Mouse (Mus musculus): ENCODE measurements around the gene Maff. TPM values are rescaled to one million over a fixed set of nuclear protein-coding genes. Genes with fewer than 3 reads are reported as not detected.

Gene Maff
- polyA plus RNA-seq, 1 experiment = 0.55 TPM

DNA sequence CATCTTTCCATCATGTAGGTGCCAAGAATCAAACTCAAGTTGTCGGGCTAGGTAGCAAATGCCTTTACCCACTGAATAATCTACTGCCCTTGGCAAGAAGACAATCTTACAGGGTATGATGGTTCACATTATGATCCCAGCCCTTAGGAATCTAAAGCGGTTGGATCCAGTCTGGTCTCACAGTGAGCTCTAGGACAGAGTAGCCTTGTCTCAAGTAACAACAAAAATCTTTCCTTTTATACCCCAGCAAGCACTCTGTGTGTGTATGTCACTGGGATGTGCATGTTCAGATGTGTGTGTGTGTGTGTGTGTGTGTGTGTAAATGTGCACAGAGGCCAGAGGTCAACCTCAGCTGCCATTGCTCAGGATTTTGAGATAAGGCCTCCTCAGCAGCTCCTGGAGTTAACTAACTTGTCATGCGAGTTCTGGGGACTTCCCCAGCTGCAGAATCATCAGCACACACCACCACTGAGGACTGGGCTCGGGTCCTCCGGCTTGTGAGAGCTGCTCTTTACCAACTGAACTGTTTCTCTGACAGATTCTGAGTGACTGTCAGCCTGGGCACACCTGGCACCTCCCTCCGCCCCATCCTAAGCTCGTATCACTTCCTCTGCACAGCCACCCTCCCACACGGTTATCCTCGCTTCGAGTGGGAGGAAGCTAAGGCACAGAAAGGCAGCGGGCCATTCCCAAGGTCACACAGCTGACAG, 24.0 kb upstream of the Maff start:
- Histone ChIP-seq H3K9me3 (ENCODE audit: control insufficient read depth, low read length) (no peaks in the 10 kb centered on the region), H3K27me3 (ENCODE audit: control insufficient read depth) (no peaks in the 10 kb centered on the region), H3K36me3 (ENCODE audit: control insufficient read depth) (peaks cover 27% of the 10 kb centered on the region), H3K4me3 (replicated peaks) (no peak overlapping the region), H3K4me1 (ENCODE audit: control insufficient read depth) (peaks cover 67% of the 10 kb centered on the region)
- TF ChIP-seq TAL1 (IDR thresholded peaks at IDR 0.05; ENCODE audit: low read length) = no peak
- TF ChIP-seq GATA1 (IDR thresholded peaks at IDR 0.05; ENCODE audit: low read length) = no peak

DNA sequence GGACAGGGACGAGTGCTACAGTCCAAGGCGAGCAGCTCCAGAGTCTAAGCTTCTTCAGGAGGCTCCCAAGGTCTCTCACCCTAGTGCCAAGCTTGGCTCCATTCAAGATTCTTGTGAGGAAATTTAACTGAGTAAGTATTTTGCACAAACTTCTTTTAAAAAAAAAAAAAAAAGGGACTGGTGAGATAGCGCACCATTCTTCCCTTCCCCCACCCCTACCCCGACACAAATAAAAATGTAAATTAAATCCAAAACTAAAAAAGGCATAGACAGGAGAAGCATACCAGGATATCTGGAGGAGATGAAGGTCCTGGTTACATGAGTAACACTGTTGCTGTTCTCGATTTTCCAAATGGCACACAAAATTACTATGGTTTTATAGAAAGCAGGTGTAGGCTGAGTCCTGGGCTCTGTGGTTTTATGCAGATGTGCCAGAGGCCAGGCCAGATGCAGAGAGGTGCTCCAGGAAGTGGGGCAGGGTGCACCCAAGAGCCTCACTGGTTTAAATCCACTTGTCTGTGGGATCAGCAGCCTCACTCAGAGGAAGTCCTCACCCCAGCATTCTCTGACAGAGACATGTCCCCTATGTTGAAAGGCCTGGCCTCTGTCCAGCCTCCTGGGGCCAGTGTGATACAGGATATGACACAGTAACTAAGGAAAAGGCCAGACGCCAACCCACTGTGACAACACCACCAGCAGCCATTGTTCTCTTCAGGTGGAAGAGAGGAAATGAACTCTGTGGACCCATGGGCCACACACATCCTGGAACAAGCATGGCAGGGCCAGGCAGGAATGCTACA, 23.2 kb upstream of the Maff start:
- TF ChIP-seq GATA1 (IDR thresholded peaks at IDR 0.05; ENCODE audit: low read length) (no peak), TAL1 (IDR thresholded peaks at IDR 0.05; ENCODE audit: low read length) (no peak)
- Histone ChIP-seq H3K4me3 (replicated peaks) (no peak overlapping the region), H3K9me3 (ENCODE audit: control insufficient read depth, low read length) (no peaks in the 10 kb centered on the region), H3K27me3 (ENCODE audit: control insufficient read depth) (no peaks in the 10 kb centered on the region), H3K36me3 (ENCODE audit: control insufficient read depth) (peaks cover 23% of the 10 kb centered on the region), H3K4me1 (ENCODE audit: control insufficient read depth) (peaks cover 73% of the 10 kb centered on the region)

DNA sequence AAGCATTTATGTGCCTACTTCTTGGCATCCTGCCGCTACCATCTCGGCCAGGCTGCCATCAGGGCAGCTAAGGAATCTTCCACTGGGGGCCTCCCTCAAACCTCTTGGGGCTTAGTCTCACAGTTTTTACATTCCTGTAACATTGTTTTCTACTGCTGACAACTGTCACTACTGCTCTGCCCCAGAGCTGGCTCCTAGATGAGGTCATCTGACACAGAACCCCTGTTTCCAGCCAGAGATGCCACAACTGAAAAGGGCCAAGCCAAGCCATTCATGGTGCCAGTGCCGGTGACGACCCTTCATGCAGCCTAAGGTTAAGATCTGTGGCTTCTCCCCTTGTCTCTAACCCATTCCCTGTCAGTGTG, 22.6 kb upstream of the Maff start:
- Histone ChIP-seq H3K9me3 (ENCODE audit: control insufficient read depth, low read length) (no peaks in the 10 kb centered on the region), H3K4me1 (ENCODE audit: control insufficient read depth) (peaks cover 78% of the 10 kb centered on the region), H3K36me3 (ENCODE audit: control insufficient read depth) (peaks cover 18% of the 10 kb centered on the region), H3K27me3 (ENCODE audit: control insufficient read depth) (no peaks in the 10 kb centered on the region), H3K4me3 (replicated peaks) (no peak overlapping the region)
- TF ChIP-seq TAL1 (IDR thresholded peaks at IDR 0.05; ENCODE audit: low read length) (no peak), GATA1 (IDR thresholded peaks at IDR 0.05; ENCODE audit: low read length) (no peak)

DNA sequence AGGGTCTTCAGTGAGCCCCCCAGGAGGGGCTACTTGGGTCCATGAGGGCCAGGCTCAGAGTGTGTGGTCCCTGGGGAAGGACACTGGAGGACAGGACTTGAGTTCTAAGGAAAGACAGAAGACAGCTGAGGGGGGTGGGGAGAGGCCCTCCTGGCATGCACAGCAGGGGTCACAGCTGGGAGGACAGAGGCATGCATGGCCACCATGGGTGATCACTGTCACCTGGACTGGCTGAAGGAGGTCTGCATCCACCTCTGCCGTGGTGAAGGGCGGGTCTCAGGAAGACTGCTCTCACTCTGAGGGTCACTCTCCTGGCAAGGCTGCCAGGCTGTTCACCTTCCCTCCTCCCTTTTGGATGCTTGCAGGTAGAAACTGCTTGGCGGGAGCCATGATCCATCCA, 22.0 kb upstream of the Maff start:
- Histone ChIP-seq H3K4me1 (ENCODE audit: control insufficient read depth) (peaks cover 84% of the 10 kb centered on the region), H3K4me3 (replicated peaks) (no peak overlapping the region), H3K9me3 (ENCODE audit: control insufficient read depth, low read length) (no peaks in the 10 kb centered on the region), H3K36me3 (ENCODE audit: control insufficient read depth) (peaks cover 15% of the 10 kb centered on the region), H3K27me3 (ENCODE audit: control insufficient read depth) (no peaks in the 10 kb centered on the region)
- TF ChIP-seq GATA1 (IDR thresholded peaks at IDR 0.05; ENCODE audit: low read length) = no peak
- TF ChIP-seq TAL1 (IDR thresholded peaks at IDR 0.05; ENCODE audit: low read length) = no peak

DNA sequence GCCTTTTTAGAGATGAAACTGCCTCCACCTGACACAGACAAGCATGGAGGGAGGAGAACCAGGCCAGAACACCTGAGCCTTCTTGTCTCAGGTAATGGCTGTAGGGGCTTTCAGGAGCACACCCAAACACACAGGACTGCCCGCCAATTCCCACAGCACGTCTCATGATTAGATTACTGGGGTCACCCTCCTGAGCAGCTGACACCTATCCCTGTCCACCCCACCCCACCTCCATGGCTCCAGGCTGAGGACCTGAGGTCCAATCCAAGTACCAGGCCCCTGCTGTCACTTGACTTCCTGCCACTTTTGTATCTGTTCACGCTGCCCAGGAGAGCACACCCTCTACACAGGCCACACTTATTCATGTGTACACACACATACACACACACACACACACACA, 20.7 kb upstream of the Maff start:
- no peaks in the 10 kb centered on the region for H3K27me3 ChIP-seq (ENCODE audit: control insufficient read depth)
- H3K9me3 ChIP-seq (ENCODE audit: control insufficient read depth, low read length) = no peaks in the 10 kb centered on the region
- H3K36me3 ChIP-seq (ENCODE audit: control insufficient read depth) = peaks cover 9% of the 10 kb centered on the region
- no peak overlapping the region for H3K4me3 ChIP-seq (replicated peaks)
- TF ChIP-seq GATA1 (IDR thresholded peaks at IDR 0.05; ENCODE audit: low read length) = no peak
- TF ChIP-seq TAL1 (IDR thresholded peaks at IDR 0.05; ENCODE audit: low read length) = no peak
- peaks cover 78% of the 10 kb centered on the region for H3K4me1 ChIP-seq (ENCODE audit: control insufficient read depth)

DNA sequence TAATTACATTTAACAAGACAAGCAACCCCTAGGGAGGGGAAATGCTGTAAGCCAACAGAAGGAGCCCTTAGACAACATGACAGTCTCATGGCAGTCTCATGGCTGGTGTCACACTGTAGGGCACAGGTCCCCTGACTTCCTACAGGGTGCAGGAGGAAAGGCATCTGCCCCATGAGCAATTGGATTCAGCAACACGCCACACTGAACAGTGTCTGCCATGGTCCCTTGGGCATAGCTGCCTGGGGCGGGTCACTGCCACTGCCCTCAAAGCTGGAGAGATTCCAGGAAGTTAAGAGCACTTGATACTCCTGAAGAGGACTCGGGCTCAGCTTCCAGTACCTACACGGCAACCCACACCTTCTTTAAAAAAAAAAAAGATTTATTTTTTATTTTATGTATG, 20.2 kb upstream of the Maff start:
- H3K4me3 ChIP-seq (replicated peaks) = peak overlapping the region; percentile 1
- H3K9me3 ChIP-seq (ENCODE audit: control insufficient read depth, low read length) = no peaks in the 10 kb centered on the region
- no peaks in the 10 kb centered on the region for H3K27me3 ChIP-seq (ENCODE audit: control insufficient read depth)
- H3K36me3 ChIP-seq (ENCODE audit: control insufficient read depth) = peaks cover 9% of the 10 kb centered on the region
- TF ChIP-seq TAL1 (IDR thresholded peaks at IDR 0.05; ENCODE audit: low read length) = no peak
- TF ChIP-seq GATA1 (IDR thresholded peaks at IDR 0.05; ENCODE audit: low read length) = no peak
- H3K4me1 ChIP-seq (ENCODE audit: control insufficient read depth) = peaks cover 75% of the 10 kb centered on the region

DNA sequence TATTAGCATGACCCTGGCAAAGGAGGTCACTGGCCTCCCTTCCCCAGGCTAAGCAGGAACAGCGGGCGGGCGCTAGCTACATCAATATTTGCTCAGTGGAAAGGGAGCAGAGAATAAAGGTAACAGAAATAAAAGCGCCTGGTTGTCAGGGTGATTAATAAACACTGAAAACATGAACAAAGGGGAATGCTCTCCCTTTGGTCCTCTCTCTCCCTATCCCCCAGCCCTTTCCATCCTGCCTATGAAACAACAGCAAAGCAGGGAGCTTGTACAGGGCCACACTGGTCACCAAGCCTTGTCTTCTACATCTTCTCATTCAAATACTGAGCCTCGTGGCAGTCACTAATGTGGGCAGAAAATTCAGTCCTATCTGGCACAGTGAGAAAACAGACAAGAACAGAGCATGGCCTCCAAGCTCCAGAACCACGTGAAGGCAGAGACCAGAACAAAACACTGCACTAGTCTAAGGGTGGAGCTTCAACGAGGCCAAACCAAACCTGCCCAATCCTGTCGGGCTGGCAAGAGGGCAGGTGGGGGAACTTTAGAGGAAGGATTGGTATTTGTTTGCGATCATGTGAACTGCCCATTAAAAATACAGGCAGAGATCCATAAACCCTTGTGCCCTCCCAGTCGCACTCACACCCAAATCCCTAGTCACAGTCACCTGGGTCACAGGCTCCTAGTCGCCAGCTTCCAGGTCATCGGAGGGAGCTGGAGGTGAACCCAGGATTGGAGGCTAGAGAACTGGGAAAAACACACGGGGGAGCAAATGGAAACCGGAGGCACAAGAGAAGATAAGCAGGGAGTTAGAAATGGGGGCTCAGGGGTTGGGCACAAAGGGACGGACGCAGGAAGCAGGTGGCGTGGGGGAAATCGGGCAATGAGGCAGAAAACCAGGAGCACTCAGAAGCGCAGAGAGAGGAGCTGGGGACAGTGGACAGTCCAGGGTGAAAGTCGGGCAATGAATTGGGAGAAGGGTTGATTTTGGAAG, 19.2 kb upstream of the Maff start:
- peaks cover 65% of the 10 kb centered on the region for H3K4me1 ChIP-seq (ENCODE audit: control insufficient read depth)
- no peaks in the 10 kb centered on the region for H3K27me3 ChIP-seq (ENCODE audit: control insufficient read depth)
- no peaks in the 10 kb centered on the region for H3K9me3 ChIP-seq (ENCODE audit: control insufficient read depth, low read length)
- peak overlapping the region; percentile 95 for H3K4me3 ChIP-seq (replicated peaks)
- TF ChIP-seq TAL1 (IDR thresholded peaks at IDR 0.05; ENCODE audit: low read length) (no peak), GATA1 (IDR thresholded peaks at IDR 0.05; ENCODE audit: low read length) (no peak)
- peaks cover 9% of the 10 kb centered on the region for H3K36me3 ChIP-seq (ENCODE audit: control insufficient read depth)

DNA sequence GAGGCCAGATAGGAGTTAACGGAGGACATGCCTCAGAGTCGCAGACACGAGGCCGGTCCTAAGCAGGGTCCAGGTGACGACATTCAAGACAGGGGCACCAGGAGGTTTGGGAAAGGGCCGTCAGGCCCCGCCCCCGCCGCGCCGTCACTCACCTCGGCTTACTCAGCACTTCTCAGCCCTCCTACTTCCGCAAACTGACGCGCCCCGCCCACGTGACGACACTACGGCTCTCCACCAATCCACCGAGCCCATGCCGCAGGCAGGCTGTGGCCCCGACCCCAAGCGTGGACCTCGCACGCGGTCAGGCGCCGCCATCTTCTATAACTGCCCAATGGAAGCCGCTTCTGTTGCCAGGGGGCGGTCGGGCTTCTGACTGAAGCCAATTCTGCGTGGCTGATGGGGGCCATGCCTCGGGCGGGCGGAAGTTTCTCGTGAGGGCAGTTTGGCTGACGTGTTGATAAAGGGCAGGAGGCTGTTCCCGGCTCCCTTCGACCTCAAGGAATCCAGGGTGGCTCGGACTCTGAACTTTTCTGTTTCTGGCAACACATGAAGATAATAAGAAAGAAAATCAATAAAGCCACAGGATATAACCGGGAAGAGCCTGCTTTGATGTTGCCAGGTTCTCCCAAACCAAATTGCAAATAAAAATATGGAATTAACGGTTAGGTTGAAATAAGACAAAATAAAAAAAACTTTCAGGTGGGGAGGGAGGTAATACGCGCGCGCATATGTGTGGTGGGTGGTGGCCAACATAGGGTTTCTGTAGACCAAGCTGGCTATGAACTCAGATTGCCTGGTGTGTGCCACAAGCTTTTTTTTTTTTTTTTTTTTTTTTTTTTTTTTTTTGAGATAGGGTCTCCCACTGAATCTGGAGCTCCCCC, 18.1 kb upstream of the Maff start, which contains the start of gene Pla2g6:
Gene Pla2g6 (minus strand): TSS at position 333 of the 881 bp plus-strand sequence.
- H3K9me3 ChIP-seq (ENCODE audit: control insufficient read depth, low read length) = peaks cover 3% of the 10 kb centered on the region
- no peaks in the 10 kb centered on the region for H3K27me3 ChIP-seq (ENCODE audit: control insufficient read depth)
- H3K4me1 ChIP-seq (ENCODE audit: control insufficient read depth) = peaks cover 62% of the 10 kb centered on the region
- peaks cover 9% of the 10 kb centered on the region for H3K36me3 ChIP-seq (ENCODE audit: control insufficient read depth)
- H3K4me3 ChIP-seq (replicated peaks) = peak within 1 kb of the TSS; percentile 95
- TF ChIP-seq TAL1 (IDR thresholded peaks at IDR 0.05; ENCODE audit: low read length) = no peak
- TF ChIP-seq GATA1 (IDR thresholded peaks at IDR 0.05; ENCODE audit: low read length) = no peak
